Mouse (Mus musculus): ENCODE results near the gene Tuba1a. TPM values are rescaled to one million over a fixed set of nuclear protein-coding genes. Genes with fewer than 3 reads are reported as not detected.

The Tuba1a gene
- polyA plus RNA-seq, 1 experiment from 2014 or later: 925 TPM

DNA sequence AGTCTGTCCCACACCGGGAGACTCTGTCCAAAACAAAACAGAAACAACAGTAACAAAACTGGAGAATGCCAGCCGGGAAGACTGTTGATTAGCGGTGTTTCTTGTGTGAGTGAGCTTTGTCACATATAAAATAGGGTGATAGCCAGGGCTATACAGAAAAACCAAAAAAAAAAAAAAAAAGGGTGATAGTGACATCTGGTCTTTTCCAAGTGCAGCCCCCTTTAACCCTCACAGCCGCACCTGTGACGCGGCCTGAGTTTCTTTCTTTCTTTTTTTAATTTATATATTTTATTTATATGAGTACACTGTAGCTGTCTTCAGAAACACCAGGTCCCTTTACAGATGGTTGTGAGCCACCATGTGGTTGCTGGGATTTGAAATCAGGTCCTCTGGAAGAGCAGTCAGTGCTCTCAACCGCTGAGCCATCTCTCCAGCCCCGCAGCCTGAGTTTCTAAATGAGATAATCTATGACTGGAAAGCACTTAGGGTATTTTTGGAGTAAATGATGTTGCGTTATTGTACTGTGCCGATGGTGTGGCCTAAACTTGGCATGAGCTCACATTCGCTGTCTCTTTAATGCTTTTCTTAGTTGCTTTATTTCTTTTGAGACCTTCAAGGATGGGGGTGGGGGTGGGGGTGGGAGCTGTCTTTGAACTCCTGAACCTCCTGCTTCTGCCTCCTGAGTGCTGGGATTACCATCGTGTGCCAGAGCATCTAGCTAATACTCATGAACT is 32.6 kb upstream of the Tuba1a start:
- Histone ChIP-seq H3K27ac (ENCODE audit: low read length) (peak overlapping the region; percentile 94), H3K9me3 (ENCODE audit: low read length) (no peaks in the 10 kb centered on the region), H3K36me3 (ENCODE audit: insufficient read depth, low read length) (no peaks in the 10 kb centered on the region), H3K4me1 (ENCODE audit: insufficient read depth, low read length) (peaks cover 38% of the 10 kb centered on the region), H3K4me2 (replicated peaks; ENCODE audit: low read depth, low read length) (peak overlapping the region; percentile 67), H3K27me3 (ENCODE audit: insufficient read depth, low read length) (no peaks in the 10 kb centered on the region), H3K4me3 (ENCODE audit: low read length) (peak overlapping the region; percentile 60), H3K9ac (replicated peaks; ENCODE audit: low read length) (peak overlapping the region; percentile 85)
- WGBS: 37% methylated on average over 12 of the region's 12 CpGs
- no peak for ATAC-seq (ENCODE audit: low FRiP score, low TSS enrichment)

- H3K27me3 ChIP-seq (ENCODE audit: insufficient read depth, low read length): no peaks in the 10 kb centered on the region
- H3K27ac ChIP-seq (ENCODE audit: low read length): peak overlapping the region; percentile 94
- peak overlapping the region; percentile 60 for H3K4me3 ChIP-seq (ENCODE audit: low read length)
- peaks cover 38% of the 10 kb centered on the region for H3K4me1 ChIP-seq (ENCODE audit: insufficient read depth, low read length)
- WGBS: 3% methylated on average over 29 of the region's 29 CpGs
- ATAC-seq (ENCODE audit: low FRiP score, low TSS enrichment): peak; percentile 86
- peak overlapping the region; percentile 67 for H3K4me2 ChIP-seq (replicated peaks; ENCODE audit: low read depth, low read length)
- peak overlapping the region; percentile 85 for H3K9ac ChIP-seq (replicated peaks; ENCODE audit: low read length)
- H3K36me3 ChIP-seq (ENCODE audit: insufficient read depth, low read length): no peaks in the 10 kb centered on the region
- H3K9me3 ChIP-seq (ENCODE audit: low read length): no peaks in the 10 kb centered on the region
These were observed 31.9 kb upstream of the Tuba1a start for GRCm38 (mm10) chr15:98985240-98985981.

DNA sequence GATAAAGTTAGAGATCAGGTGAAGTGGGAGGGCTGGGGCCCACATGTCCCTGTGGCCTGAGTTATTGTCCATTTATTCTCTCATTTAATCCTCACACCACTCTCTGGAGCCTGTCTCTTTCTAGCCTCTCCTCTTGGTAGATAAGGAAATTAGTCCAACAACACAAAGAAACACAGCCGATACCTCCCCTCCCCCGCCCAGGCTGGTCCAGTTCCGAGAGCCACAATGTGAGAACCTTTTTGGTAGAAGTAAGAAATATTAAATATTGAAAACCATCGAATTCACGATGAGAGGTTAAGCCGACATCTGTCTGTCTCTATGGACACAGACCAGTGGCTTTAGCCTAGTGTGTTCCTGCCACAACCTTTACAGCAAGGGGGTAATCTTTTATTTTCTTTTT is 31.2 kb upstream of the Tuba1a start:
- H3K9ac ChIP-seq (replicated peaks; ENCODE audit: low read length): no peak overlapping the region; the same call in 1 of the 2 replicates
- no peaks in the 10 kb centered on the region for H3K27me3 ChIP-seq (ENCODE audit: insufficient read depth, low read length)
- WGBS: 67% methylated on average over 6 of the region's 6 CpGs
- H3K4me1 ChIP-seq (ENCODE audit: insufficient read depth, low read length): peaks cover 33% of the 10 kb centered on the region
- H3K36me3 ChIP-seq (ENCODE audit: insufficient read depth, low read length): no peaks in the 10 kb centered on the region
- no peak for ATAC-seq (ENCODE audit: low FRiP score, low TSS enrichment)
- no peaks in the 10 kb centered on the region for H3K9me3 ChIP-seq (ENCODE audit: low read length)
- peak overlapping the region; percentile 67; the same call in 1 of the 2 replicates for H3K4me2 ChIP-seq (replicated peaks; ENCODE audit: low read depth, low read length)
- 0 out of 2 replicates have a peak overlapping the region, but pooled peaks have one; percentile 60 for H3K4me3 ChIP-seq (ENCODE audit: low read length)
- H3K27ac ChIP-seq (ENCODE audit: low read length): peak overlapping the region; percentile 94; the same call in 1 of the 2 replicates

- WGBS: 61% methylated on average over 16 of the region's 16 CpGs
- H3K4me3 ChIP-seq (ENCODE audit: low read length): no peak overlapping the region
- H3K4me2 ChIP-seq (replicated peaks; ENCODE audit: low read depth, low read length): no peak overlapping the region
- ATAC-seq (ENCODE audit: low FRiP score, low TSS enrichment): no peak
- no peaks in the 10 kb centered on the region for H3K9me3 ChIP-seq (ENCODE audit: low read length)
- H3K9ac ChIP-seq (replicated peaks; ENCODE audit: low read length): no peak overlapping the region
- H3K36me3 ChIP-seq (ENCODE audit: insufficient read depth, low read length): no peaks in the 10 kb centered on the region
- no peak overlapping the region for H3K27ac ChIP-seq (ENCODE audit: low read length)
- no peaks in the 10 kb centered on the region for H3K27me3 ChIP-seq (ENCODE audit: insufficient read depth, low read length)
- peaks cover 33% of the 10 kb centered on the region for H3K4me1 ChIP-seq (ENCODE audit: insufficient read depth, low read length)
These were observed 30.1 kb upstream of the Tuba1a start for GRCm38 (mm10) chr15:98983431-98984081.

GRCm38 (mm10) chr15:98982100-98982499 is 28.6 kb upstream of the Tuba1a start:
- ATAC-seq (ENCODE audit: low FRiP score, low TSS enrichment): no peak
- Histone ChIP-seq H3K4me2 (replicated peaks; ENCODE audit: low read depth, low read length) (no peak overlapping the region), H3K27me3 (ENCODE audit: insufficient read depth, low read length) (no peaks in the 10 kb centered on the region), H3K4me3 (ENCODE audit: low read length) (no peak overlapping the region), H3K9me3 (ENCODE audit: low read length) (no peaks in the 10 kb centered on the region), H3K4me1 (ENCODE audit: insufficient read depth, low read length) (peaks cover 37% of the 10 kb centered on the region), H3K36me3 (ENCODE audit: insufficient read depth, low read length) (no peaks in the 10 kb centered on the region), H3K9ac (replicated peaks; ENCODE audit: low read length) (no peak overlapping the region), H3K27ac (ENCODE audit: low read length) (no peak overlapping the region)
- 79% methylated on average over 6 of the region's 6 CpGs for WGBS

- no peaks in the 10 kb centered on the region for H3K27me3 ChIP-seq (ENCODE audit: insufficient read depth, low read length)
- no peak overlapping the region for H3K9ac ChIP-seq (replicated peaks; ENCODE audit: low read length)
- WGBS: 36% methylated on average over 7 of the region's 7 CpGs
- H3K4me2 ChIP-seq (replicated peaks; ENCODE audit: low read depth, low read length): no peak overlapping the region
- H3K27ac ChIP-seq (ENCODE audit: low read length): no peak overlapping the region
- H3K36me3 ChIP-seq (ENCODE audit: insufficient read depth, low read length): no peaks in the 10 kb centered on the region
- no peak for ATAC-seq (ENCODE audit: low FRiP score, low TSS enrichment)
- peaks cover 27% of the 10 kb centered on the region for H3K4me1 ChIP-seq (ENCODE audit: insufficient read depth, low read length)
- H3K9me3 ChIP-seq (ENCODE audit: low read length): no peaks in the 10 kb centered on the region
- H3K4me3 ChIP-seq (ENCODE audit: low read length): no peak overlapping the region
These were observed 26.6 kb upstream of the Tuba1a start for GRCm38 (mm10) chr15:98980012-98980614.

GRCm38 (mm10) chr15:98978409-98979172 is 25.1 kb upstream of the Tuba1a start:
- ATAC-seq (ENCODE audit: low FRiP score, low TSS enrichment): no peak
- Histone ChIP-seq H3K4me2 (replicated peaks; ENCODE audit: low read depth, low read length) (peak overlapping the region; percentile 32; the same call in 1 of the 2 replicates), H3K4me3 (ENCODE audit: low read length) (no peak overlapping the region), H3K9ac (replicated peaks; ENCODE audit: low read length) (peak overlapping the region; percentile 46; the same call in 1 of the 2 replicates), H3K27me3 (ENCODE audit: insufficient read depth, low read length) (no peaks in the 10 kb centered on the region), H3K9me3 (ENCODE audit: low read length) (no peaks in the 10 kb centered on the region), H3K4me1 (ENCODE audit: insufficient read depth, low read length) (peaks cover 22% of the 10 kb centered on the region), H3K36me3 (ENCODE audit: insufficient read depth, low read length) (no peaks in the 10 kb centered on the region), H3K27ac (ENCODE audit: low read length) (no peak overlapping the region)
- WGBS: 52% methylated on average over 20 of the region's 20 CpGs

- H3K4me2 ChIP-seq (replicated peaks; ENCODE audit: low read depth, low read length): peak overlapping the region; percentile 32
- H3K4me3 ChIP-seq (ENCODE audit: low read length): no peak overlapping the region
- peak; percentile 39; the same call in 1 of the 2 replicates for ATAC-seq (ENCODE audit: low FRiP score, low TSS enrichment)
- H3K9ac ChIP-seq (replicated peaks; ENCODE audit: low read length): peak overlapping the region; percentile 46
- no peaks in the 10 kb centered on the region for H3K27me3 ChIP-seq (ENCODE audit: insufficient read depth, low read length)
- WGBS: 55% methylated on average over 14 of the region's 14 CpGs
- peaks cover 25% of the 10 kb centered on the region for H3K4me1 ChIP-seq (ENCODE audit: insufficient read depth, low read length)
- peak overlapping the region; percentile 60 for H3K27ac ChIP-seq (ENCODE audit: low read length)
- H3K9me3 ChIP-seq (ENCODE audit: low read length): no peaks in the 10 kb centered on the region
- H3K36me3 ChIP-seq (ENCODE audit: insufficient read depth, low read length): no peaks in the 10 kb centered on the region
These were observed 24.4 kb upstream of the Tuba1a start for GRCm38 (mm10) chr15:98977759-98978408.

Data from kidney, embryonic 16.5 days (tissue).